Mouse (Mus musculus): ENCODE results near the gene Tnfsf4. TPM values are rescaled to one million over a fixed set of nuclear protein-coding genes. Genes with fewer than 3 reads are reported as not detected.

The Tnfsf4 gene
- polyA plus RNA-seq (2015; fragmentation: Nextera tagmentation; extraction: Ambion mirVana), result not detected in 2 replicates

GRCm38 (mm10) chr1:161394931-161395459, at the start of gene Tnfsf4:
Gene Tnfsf4, plus strand, starts transcription at chr1:161395409.
- Histone ChIP-seq H3K36me3 (no peaks in the 10 kb centered on the region), H3K9ac (no peak within 1 kb of the TSS), H3K4me2 (no peak within 1 kb of the TSS), H3K4me3 (no peak within 1 kb of the TSS), H3K27me3 (no peaks in the 10 kb centered on the region), H3K27ac (no peak within 1 kb of the TSS), H3K9me3 (no peaks in the 10 kb centered on the region), H3K4me1 (peaks cover 7% of the 10 kb centered on the region)
- no peak for ATAC-seq (ENCODE audit: insufficient number of reproducible peaks, insufficient read depth, low FRiP score, low TSS enrichment, low read depth)
- 50% methylated on average over 6 of the region's 6 CpGs for WGBS

GRCm38 (mm10) chr1:161350981-161351380, 44.2 kb upstream of the Tnfsf4 start:
- Histone ChIP-seq H3K9me3 (no peaks in the 10 kb centered on the region), H3K9ac (no peak overlapping the region), H3K4me3 (no peak overlapping the region), H3K4me2 (no peak overlapping the region), H3K27ac (no peak overlapping the region), H3K4me1 (no peaks in the 10 kb centered on the region), H3K27me3 (no peaks in the 10 kb centered on the region), H3K36me3 (no peaks in the 10 kb centered on the region)
- WGBS, result 65% methylated on average over 1 of the region's 1 CpGs
- ATAC-seq (ENCODE audit: insufficient number of reproducible peaks, insufficient read depth, low FRiP score, low TSS enrichment, low read depth), result no peak

DNA sequence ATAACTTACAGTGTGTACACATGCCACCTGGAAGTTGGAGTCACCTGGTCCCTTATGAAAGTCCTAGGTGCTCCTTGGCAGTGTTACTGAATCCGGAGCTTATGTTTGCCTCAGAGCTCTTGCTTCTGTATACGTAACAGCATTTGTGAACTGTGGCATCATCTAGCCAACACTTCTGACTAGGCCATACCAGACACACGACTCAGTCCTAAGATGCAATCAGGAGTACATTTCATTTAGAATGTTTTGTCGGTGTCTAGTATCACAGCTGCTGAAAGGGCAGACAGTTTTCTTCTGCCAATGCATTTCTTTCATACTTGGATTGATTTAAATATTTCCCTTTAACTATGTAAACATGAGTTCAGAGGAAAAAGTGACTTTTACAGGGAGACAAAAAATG, 30.2 kb upstream of the Tnfsf4 start:
- no peaks in the 10 kb centered on the region for H3K9me3 ChIP-seq
- H3K36me3 ChIP-seq, result no peaks in the 10 kb centered on the region
- H3K27ac ChIP-seq, result no peak overlapping the region
- ATAC-seq (ENCODE audit: insufficient number of reproducible peaks, insufficient read depth, low FRiP score, low TSS enrichment, low read depth), result no peak
- no peak overlapping the region for H3K9ac ChIP-seq
- 74% methylated on average over 4 of the region's 4 CpGs for WGBS
- H3K4me3 ChIP-seq, result no peak overlapping the region
- no peaks in the 10 kb centered on the region for H3K4me1 ChIP-seq
- H3K27me3 ChIP-seq, result no peaks in the 10 kb centered on the region
- no peak overlapping the region for H3K4me2 ChIP-seq

- Histone ChIP-seq H3K27me3 (no peaks in the 10 kb centered on the region), H3K9ac (no peak overlapping the region), H3K36me3 (no peaks in the 10 kb centered on the region), H3K4me2 (no peak overlapping the region), H3K9me3 (no peaks in the 10 kb centered on the region), H3K27ac (no peak overlapping the region), H3K4me1 (no peaks in the 10 kb centered on the region), H3K4me3 (no peak overlapping the region)
- WGBS, result 86% methylated on average over 2 of the region's 2 CpGs
- ATAC-seq (ENCODE audit: insufficient number of reproducible peaks, insufficient read depth, low FRiP score, low TSS enrichment, low read depth), result no peak
These were observed 23.3 kb upstream of the Tnfsf4 start for GRCm38 (mm10) chr1:161371919-161372318.

GRCm38 (mm10) chr1:161375866-161376265, 19.3 kb upstream of the Tnfsf4 start:
- H3K9me3 ChIP-seq, result no peaks in the 10 kb centered on the region
- WGBS, result 70% methylated on average over 2 of the region's 2 CpGs
- 0 out of 2 replicates have a peak, but pooled peaks have one; percentile 15 for ATAC-seq (ENCODE audit: insufficient number of reproducible peaks, insufficient read depth, low FRiP score, low TSS enrichment, low read depth)
- peaks cover 13% of the 10 kb centered on the region for H3K4me1 ChIP-seq
- H3K27me3 ChIP-seq, result no peaks in the 10 kb centered on the region
- no peaks in the 10 kb centered on the region for H3K36me3 ChIP-seq
- H3K27ac ChIP-seq, result no peak overlapping the region
- no peak overlapping the region for H3K9ac ChIP-seq
- no peak overlapping the region for H3K4me2 ChIP-seq
- H3K4me3 ChIP-seq, result no peak overlapping the region

DNA sequence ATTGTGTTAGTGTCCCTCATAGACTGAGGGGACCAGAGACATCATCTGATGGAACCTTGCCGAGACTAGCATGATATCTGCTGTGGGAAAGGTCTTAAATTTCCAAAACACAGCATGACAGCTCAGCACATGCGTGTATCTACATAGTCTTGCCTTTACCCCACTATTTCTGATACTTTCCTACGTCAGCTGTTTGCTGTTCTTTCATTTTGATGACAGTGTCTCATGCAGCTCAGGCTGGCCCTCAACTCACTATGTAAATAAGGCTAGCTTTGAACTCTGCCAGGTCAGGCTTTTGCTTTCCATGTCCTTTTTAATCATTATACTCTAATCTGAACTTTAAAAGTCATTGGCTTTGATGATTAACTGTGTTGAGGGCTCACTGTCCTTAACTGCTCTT, 16.6 kb upstream of the Tnfsf4 start:
- Histone ChIP-seq H3K9me3 (no peaks in the 10 kb centered on the region), H3K9ac (no peak overlapping the region), H3K4me3 (no peak overlapping the region), H3K27me3 (no peaks in the 10 kb centered on the region), H3K36me3 (no peaks in the 10 kb centered on the region), H3K4me2 (no peak overlapping the region), H3K4me1 (peaks cover 15% of the 10 kb centered on the region), H3K27ac (no peak overlapping the region)
- ATAC-seq (ENCODE audit: insufficient number of reproducible peaks, insufficient read depth, low FRiP score, low TSS enrichment, low read depth), result no peak
- WGBS, result 78% methylated on average over 3 of the region's 3 CpGs

DNA sequence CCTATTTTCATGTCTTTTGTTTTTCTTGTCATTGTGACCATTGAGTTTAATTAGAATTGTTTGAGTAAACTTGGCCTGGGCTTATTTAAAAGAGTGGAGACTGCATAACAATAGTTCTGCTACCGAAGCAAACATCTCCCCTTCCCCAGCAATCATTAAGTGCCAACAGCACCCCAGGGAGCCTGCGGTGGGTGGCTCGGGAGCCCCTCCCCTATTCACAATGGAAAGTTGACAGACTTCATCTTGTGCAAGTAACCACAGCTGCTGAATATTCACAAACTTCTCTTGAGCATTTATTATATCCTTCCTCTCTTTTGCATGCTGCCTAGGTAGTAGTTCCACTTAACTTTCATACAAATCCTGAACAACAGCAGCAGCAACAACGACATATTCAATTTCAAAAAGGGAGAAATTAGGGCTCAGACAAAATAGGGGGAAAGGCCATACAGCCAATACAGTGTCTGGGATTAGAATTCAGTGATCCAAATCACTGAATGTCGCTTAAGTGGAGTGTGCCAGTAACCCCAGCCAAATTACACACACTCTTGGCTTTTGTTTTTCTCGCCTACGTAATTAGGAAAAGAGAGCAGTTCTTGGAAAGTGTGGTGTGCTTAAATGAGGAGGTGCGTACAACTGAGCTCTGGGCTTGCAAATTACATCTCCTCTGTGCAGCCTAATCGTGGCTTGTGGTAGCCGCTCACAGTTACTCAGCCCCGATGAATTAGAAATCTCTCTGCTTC, 15.4 kb upstream of the Tnfsf4 start:
- H3K27ac ChIP-seq, result 0 out of 2 replicates have a peak overlapping the region, but pooled peaks have one; percentile 19
- H3K4me2 ChIP-seq, result peak overlapping the region; percentile 5; the same call in 1 of the 2 replicates
- no peak for ATAC-seq (ENCODE audit: insufficient number of reproducible peaks, insufficient read depth, low FRiP score, low TSS enrichment, low read depth)
- H3K9me3 ChIP-seq, result no peaks in the 10 kb centered on the region
- H3K36me3 ChIP-seq, result no peaks in the 10 kb centered on the region
- no peak overlapping the region for H3K9ac ChIP-seq
- peaks cover 15% of the 10 kb centered on the region for H3K4me1 ChIP-seq
- no peak overlapping the region for H3K4me3 ChIP-seq
- 16% methylated on average over 11 of the region's 11 CpGs for WGBS
- no peaks in the 10 kb centered on the region for H3K27me3 ChIP-seq

- H3K9me3 ChIP-seq, result no peaks in the 10 kb centered on the region
- 0 out of 2 replicates have a peak overlapping the region, but pooled peaks have one; percentile 19 for H3K27ac ChIP-seq
- H3K27me3 ChIP-seq, result no peaks in the 10 kb centered on the region
- no peak for ATAC-seq (ENCODE audit: insufficient number of reproducible peaks, insufficient read depth, low FRiP score, low TSS enrichment, low read depth)
- no peak overlapping the region for H3K4me3 ChIP-seq
- no peaks in the 10 kb centered on the region for H3K36me3 ChIP-seq
- no peak overlapping the region for H3K9ac ChIP-seq
- WGBS, result 9% methylated on average over 5 of the region's 5 CpGs
- peaks cover 15% of the 10 kb centered on the region for H3K4me1 ChIP-seq
- peak overlapping the region; percentile 5; the same call in 1 of the 2 replicates for H3K4me2 ChIP-seq
These were observed 14.8 kb upstream of the Tnfsf4 start for GRCm38 (mm10) chr1:161380425-161380780.

GRCm38 (mm10) chr1:161390066-161390465, 5.1 kb upstream of the Tnfsf4 start:
- H3K27ac ChIP-seq, result no peak overlapping the region
- no peak for ATAC-seq (ENCODE audit: insufficient number of reproducible peaks, insufficient read depth, low FRiP score, low TSS enrichment, low read depth)
- H3K27me3 ChIP-seq, result no peaks in the 10 kb centered on the region
- no peaks in the 10 kb centered on the region for H3K36me3 ChIP-seq
- H3K9me3 ChIP-seq, result no peaks in the 10 kb centered on the region
- H3K4me3 ChIP-seq, result no peak overlapping the region
- H3K9ac ChIP-seq, result no peak overlapping the region
- 61% methylated on average over 2 of the region's 2 CpGs for WGBS
- no peak overlapping the region for H3K4me2 ChIP-seq
- H3K4me1 ChIP-seq, result no peaks in the 10 kb centered on the region

- Histone ChIP-seq H3K4me2 (no peak overlapping the region), H3K36me3 (no peaks in the 10 kb centered on the region), H3K9me3 (no peaks in the 10 kb centered on the region), H3K4me1 (peaks cover 7% of the 10 kb centered on the region), H3K9ac (no peak overlapping the region), H3K27ac (no peak overlapping the region), H3K27me3 (no peaks in the 10 kb centered on the region), H3K4me3 (no peak overlapping the region)
- WGBS, result 81% methylated on average over 10 of the region's 10 CpGs
- ATAC-seq (ENCODE audit: insufficient number of reproducible peaks, insufficient read depth, low FRiP score, low TSS enrichment, low read depth), result no peak
These were observed 2.3 kb upstream of the Tnfsf4 start for GRCm38 (mm10) chr1:161392906-161393305.

- H3K27me3 ChIP-seq, result no peaks in the 10 kb centered on the region
- WGBS, result 53% methylated on average over 5 of the region's 5 CpGs
These were observed 401 bp downstream of the Tnfsf4 start for GRCm38 (mm10) chr1:161395610-161396009.

DNA sequence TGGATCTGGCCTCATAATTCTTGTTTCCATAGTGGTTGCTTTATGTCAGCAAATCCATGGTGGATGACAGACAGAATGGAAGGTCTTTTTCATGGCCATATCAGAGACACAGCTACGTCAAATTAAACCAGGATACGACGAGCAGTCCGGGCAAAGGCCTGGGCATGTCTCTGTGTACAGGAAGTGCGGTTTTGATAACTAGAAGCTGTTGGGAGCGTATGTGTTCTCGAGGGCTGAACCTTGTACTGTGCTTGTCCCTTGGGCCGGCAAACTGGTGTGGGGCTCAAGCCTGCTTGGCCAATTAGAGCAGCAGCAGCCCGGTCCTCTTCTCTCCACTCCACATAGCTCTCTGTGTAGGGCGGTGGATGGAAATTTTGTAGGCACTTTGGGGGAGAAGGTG, 1.1 kb downstream of the Tnfsf4 start:
- Histone ChIP-seq H3K9ac (no peak overlapping the region), H3K27ac (no peak overlapping the region), H3K4me2 (no peak overlapping the region), H3K27me3 (no peaks in the 10 kb centered on the region), H3K36me3 (no peaks in the 10 kb centered on the region), H3K4me3 (no peak overlapping the region), H3K9me3 (no peaks in the 10 kb centered on the region), H3K4me1 (peaks cover 7% of the 10 kb centered on the region)
- ATAC-seq (ENCODE audit: insufficient number of reproducible peaks, insufficient read depth, low FRiP score, low TSS enrichment, low read depth), result no peak
- WGBS, result 80% methylated on average over 10 of the region's 10 CpGs

More at GRCm38 (mm10) chr1:161395610-161396009, 401 bp downstream of the Tnfsf4 start:
- Histone ChIP-seq H3K4me2 (no peak overlapping the region), H3K4me3 (no peak overlapping the region), H3K4me1 (peaks cover 7% of the 10 kb centered on the region), H3K9me3 (no peaks in the 10 kb centered on the region), H3K36me3 (no peaks in the 10 kb centered on the region), H3K27ac (no peak overlapping the region), H3K9ac (no peak overlapping the region)
- no peak for ATAC-seq (ENCODE audit: insufficient number of reproducible peaks, insufficient read depth, low FRiP score, low TSS enrichment, low read depth)

Data from embryonic facial prominence, embryonic 13.5 days (tissue).